Mouse (Mus musculus): ENCODE results near the gene Ctbp1.

Gene Ctbp1

DNA sequence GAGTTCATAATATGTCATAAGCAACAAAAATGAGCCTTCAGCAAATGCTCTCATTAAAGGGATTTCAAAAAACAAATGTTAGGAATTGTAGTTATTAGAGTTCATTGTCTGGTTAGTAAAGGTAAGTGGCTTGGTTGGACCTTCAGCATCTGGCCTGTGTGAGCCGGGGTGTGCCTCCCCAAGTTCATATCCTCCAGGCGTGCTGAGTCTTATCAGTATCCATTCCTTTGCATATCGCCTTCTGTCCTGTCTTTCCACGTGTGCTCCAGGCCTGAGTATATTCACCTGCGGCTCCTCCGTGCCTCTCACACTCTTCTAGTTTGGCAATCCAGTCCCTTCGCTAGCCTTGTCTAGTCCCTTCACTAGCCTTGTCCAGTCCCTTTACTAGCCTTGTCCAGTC lies 68.5 kb downstream of the Ctbp1 start:
- DNase-seq, result no peak

DNA sequence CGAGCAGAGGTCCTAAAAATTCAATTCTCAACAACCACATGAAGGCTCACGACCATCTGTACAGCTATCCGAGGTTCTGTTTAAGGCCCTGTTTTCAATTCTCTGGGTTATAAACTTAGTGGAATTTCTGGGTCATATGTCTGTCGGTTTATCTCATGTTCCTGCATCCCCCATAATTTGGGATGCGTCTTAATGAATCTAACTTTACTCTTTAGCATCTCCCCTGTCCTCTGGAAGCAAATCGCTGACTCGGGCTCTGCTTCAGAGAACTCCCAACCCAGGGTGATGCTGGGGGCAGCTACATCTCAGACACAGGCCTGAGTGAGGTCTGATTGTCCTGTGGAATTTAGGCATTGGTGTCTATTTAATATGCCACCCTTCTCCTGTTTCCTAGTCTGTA lies 70.5 kb downstream of the Ctbp1 start:
- no peak for DNase-seq

DNA sequence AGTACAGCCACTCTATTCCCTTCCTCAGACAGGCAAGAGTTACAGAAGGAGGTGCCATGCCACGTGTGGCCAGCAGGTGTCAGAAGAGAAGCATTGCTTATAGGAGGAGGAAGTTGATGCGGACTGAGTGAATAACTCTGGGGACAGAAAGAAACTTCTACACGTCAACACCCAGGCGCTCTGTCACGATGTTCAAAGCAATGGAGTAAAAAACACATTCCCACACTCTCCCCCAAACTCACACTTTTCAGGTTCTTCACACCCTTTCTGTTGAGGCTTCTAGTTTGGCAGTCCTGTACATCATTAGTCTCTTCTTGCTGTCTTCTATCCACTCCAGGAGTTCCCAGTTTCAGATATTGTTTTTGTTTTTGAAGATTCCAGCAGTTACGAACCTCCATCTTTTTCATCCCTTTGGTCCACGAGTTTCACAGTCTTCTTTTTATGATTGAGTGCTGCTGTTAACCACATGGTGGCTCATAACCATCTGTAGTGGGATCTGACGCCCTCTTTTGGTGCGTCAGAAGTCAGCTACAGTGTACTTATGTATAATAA lies 71.0 kb downstream of the Ctbp1 start:
- DNase-seq, result peak; percentile 59

DNA sequence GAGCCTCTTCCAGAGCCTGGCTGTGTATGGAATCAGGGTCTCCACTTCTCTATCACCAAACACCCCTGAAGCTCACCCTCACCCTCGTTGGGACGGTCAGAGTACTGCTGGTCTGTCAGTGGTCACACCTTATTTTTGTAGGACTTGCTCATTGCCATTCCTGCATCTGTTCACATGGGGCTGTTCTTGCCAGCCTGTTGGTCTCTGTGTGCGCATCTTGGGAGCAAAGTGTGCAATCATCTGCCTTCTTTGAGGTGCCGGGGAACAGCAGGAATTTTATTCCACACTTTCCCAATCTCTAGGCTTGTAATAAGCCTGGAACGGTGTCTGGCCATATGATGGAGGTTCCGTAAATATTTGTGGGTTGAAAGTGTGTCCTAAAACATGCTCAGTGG lies 71.6 kb downstream of the Ctbp1 start:
- no peak for DNase-seq

DNA sequence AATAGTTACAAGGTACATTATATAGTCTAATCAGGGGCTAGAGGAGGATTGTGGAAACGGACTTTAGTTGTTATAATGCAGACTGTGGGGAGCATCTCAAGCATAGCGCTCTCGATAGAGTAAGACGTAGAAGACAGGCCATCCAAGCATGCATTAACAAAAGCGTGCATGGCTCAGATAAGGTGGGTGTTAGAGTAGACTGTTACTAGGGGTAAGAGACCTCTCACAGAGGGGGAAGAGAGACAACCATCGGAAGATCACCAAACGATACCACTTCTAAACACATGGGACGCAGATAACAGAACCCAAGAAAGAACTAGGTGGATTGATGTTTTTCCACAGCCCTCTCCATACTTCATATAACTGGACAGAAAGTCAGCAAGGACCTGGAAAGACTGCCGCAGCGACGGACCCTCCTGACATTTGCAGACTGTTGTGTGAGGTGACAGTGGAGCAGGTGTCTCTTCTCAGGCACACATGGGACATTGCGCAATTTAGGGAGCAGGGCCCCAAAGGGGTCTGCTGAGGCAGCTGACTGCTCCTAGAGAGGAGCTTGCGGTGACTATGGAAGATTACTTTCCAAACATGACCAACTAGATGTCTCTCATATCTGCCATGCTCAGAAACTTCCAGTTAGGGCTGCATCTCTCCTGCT lies 72.2 kb downstream of the Ctbp1 start:
- DNase-seq, result no peak

DNA sequence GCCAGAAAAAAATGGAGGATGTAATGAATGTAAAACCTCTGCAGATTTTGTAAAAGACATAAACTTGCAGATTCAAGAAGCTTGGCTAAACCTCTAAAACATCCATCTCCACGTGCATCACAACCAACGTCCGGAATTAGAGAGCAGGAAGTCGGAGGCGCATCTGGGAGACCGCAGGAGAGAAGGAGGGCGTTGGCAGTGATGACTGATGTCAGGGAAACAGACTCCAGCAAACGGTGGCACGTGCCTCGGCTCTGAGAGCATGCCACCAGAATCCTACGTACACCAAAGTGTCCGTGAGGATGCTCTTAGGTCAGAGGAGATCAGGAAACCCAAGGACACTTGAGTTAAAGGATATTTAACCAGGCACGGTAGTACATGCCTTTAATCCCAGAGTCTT lies 73.1 kb downstream of the Ctbp1 start:
- DNase-seq, result no peak

DNA sequence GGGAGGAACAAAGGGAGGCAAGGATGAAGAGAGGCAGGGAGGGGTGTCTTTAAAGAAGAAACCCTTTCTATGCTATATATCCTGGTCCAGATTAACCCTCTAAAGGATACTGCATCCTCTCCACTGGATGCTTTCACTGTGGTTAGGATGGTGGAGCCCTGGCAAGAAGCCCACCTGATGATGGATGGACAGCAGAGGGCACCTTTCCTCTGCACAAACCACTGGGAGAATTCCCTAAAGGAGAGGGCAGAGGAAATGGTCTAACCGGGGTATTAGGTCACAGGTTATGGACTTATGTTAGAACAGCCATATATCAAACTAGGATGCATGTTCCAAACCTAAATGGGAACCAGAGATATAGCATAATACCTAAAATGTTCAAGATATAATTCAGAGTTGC lies 74.7 kb downstream of the Ctbp1 start:
- DNase-seq, result no peak

Data from layer of hippocampus, adult 9-11 months (tissue).